Mouse (Mus musculus) embryonic stem cell, embryonic (primary cell): ENCODE data around the gene 2700097O09Rik.
"Not testable (repeated sequence)": the region's sequence is repeated elsewhere in the genome, so short reads cannot be mapped to it uniquely, and the experiment has no call there.

ENCODE experiments used
- CTCF ChIA-PET, 4 experiments: fragments of 300-600 bp in 2 of 4; fragments of 350-600 bp in 2 of 4; sonication (Branson Sonifier 250); formaldehyde crosslinking; loops; one replicate each; lab custom pipeline; 2022; ENCODE audit warnings: inconsistent platforms in 2 of 4; lab: Charles Lee
- POLR2A ChIA-PET, 4 experiments: fragments of 300-600 bp in 2 of 4; fragments of 350-600 bp in 2 of 4; sonication (Branson Sonifier 250); formaldehyde crosslinking; loops; one replicate each; lab custom pipeline; 2022; ENCODE audit warnings: antibody characterized with exemption in 4 of 4, inconsistent platforms in 1 of 4; lab: Charles Lee

Gene 2700097O09Rik

GRCm38 (mm10) chr12:55004396-55004795 is 75.5 kb downstream of the 2700097O09Rik start:
- CTCF ChIA-PET = interaction anchor here in 2 of 4 experiments (0.6 kb wide), 2 partner anchors 65 to 488 kb away, joined by 4 read pairs; no protein-coding TSS in a partner anchor
- POLR2A ChIA-PET = interaction anchor here in 2 of 4 experiments (0.6 to 1.3 kb wide), 2 partner anchors 18 to 208 kb away, joined by 3 read pairs; partner anchors contain the start of gene Gm20403 (in 1 of the 2)

- ChIA-PET POLR2A (interaction anchor here in 2 of 4 experiments (0.6 to 1.3 kb wide), 2 partner anchors 18 to 207 kb away, joined by 3 read pairs; partner anchors contain the start of gene Gm20403 (in 1 of the 2)), CTCF (interaction anchor here in 1 of 4 experiments (0.6 kb wide), 1 partner anchor 66 kb away, joined by 4 read pairs; no protein-coding TSS in a partner anchor)
Observed at GRCm38 (mm10) chr12:55003843-55004242, 76.1 kb downstream of the 2700097O09Rik start.

- CTCF ChIA-PET, POLR2A ChIA-PET: not testable (repeated sequence)
Observed at GRCm38 (mm10) chr12:55002532-55002931, 77.4 kb downstream of the 2700097O09Rik start.

- ChIA-PET POLR2A (interaction anchor here in 1 of 4 experiments (1.2 to 2.1 kb wide), 4 partner anchors 9 to 21 kb away, joined by 4 to 9 read pairs (median 6); partner anchors contain the start of gene Gm20403), CTCF (interaction anchor here in 2 of 4 experiments (0.6 to 0.8 kb wide), 2 partner anchors 45 to 110 kb away, joined by 3 to 5 read pairs; no protein-coding TSS in a partner anchor)
Observed at GRCm38 (mm10) chr12:54999016-54999690, 80.8 kb downstream of the 2700097O09Rik start.

- POLR2A ChIA-PET = interaction anchor here in 1 of 4 experiments (1.3 to 2.1 kb wide), 3 partner anchors 10 to 20 kb away, joined by 4 to 8 read pairs (median 4); no protein-coding TSS in a partner anchor
- CTCF ChIA-PET = no interaction called here
Observed at GRCm38 (mm10) chr12:54998411-54998810, 81.5 kb downstream of the 2700097O09Rik start.

GRCm38 (mm10) chr12:54996979-54997474 is 82.9 kb downstream of the 2700097O09Rik start:
- ChIA-PET POLR2A (interaction anchor here in 2 of 4 experiments (0.6 to 1.6 kb wide), 4 partner anchors 18 to 306 kb away, joined by 3 to 4 read pairs (median 3); partner anchors contain the start of gene Ppp2r3c (in 1 of the 2)), CTCF (no interaction called here)

- ChIA-PET POLR2A (interaction anchor here in 2 of 4 experiments (0.6 to 2.0 kb wide), 4 partner anchors 10 to 195 kb away, joined by 3 to 8 read pairs (median 5); partner anchors contain the start of gene Gm20403 (in 2 of the 2)), CTCF (no interaction called here)
Observed at GRCm38 (mm10) chr12:54995965-54996364, 83.9 kb downstream of the 2700097O09Rik start.
